Mouse (Mus musculus): ENCODE results near the gene Pqlc2. TPM values are rescaled to one million over a fixed set of nuclear protein-coding genes. Genes with fewer than 3 reads are reported as not detected.
A peak's percentile ranks its signal among the peaks of the same experiment; 100 is the strongest.

The Pqlc2 gene
- total RNA-seq, 2 experiments from 2014 or later = 11.0 to 11.9 TPM

DNA sequence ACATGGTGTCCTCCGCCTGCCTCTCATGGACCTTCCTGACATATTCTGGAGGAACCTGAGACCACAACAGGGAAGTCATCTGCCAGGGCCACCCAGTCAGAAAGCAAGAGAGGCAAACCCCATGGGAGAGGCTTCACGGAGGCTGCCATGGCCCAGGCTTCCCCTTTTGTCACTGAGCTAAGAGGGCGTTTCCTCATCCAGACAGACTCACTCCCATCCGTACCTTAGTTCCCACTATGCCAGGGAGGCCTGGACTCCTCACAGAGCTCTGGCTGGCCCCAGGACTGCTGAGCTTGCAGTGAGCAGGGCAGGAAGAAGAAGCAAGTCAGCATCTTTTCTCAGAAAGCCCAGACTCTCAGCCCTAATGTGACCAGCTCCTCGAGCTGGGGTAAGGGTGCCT is 2.6 kb downstream of the Pqlc2 start:
- DNase-seq (ENCODE audit: low spot score in 2 of 2) = no peak

DNA sequence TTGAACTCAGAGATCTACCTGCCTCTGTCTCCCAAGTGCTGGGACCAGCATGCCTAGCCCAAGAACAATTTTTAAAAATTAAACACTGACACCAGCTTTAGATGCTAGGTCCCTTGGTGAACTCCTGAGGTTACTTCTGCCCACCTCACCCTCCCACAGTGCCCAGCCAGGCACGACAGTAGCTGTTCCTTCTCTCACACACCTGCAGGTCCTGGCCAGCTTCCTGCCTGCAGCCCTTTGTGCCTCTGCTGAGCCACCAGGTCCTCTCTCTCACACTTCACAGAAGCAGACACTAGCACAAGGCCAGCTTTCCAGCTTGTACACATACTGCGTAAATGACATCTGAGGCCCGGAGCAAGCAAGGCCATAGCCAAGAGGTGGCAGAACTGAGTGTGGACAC is 5.0 kb downstream of the Pqlc2 start:
- DNase-seq (ENCODE audit: low spot score in 2 of 2) = no peak

DNA sequence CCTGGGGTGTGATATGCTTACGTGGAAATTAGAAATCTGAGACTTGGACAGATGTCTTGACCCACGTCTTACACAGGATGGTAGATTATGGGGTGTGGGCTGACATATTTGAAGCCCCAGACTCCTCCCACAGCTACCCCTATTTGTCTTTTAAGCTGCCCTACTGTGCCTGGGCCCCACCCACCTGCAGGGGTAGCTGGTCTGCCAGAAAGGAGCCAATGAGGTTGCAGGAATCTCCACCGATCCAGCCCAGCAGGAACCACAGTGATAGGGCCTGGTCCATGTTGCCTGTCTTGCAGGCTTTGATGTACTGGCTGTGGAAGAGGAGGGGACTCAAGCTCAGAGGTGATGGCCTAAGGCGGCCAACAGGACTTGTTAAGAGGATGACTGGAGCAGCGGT is 8.3 kb downstream of the Pqlc2 start:
- DNase-seq (ENCODE audit: low spot score in 2 of 2) = no peak

DNA sequence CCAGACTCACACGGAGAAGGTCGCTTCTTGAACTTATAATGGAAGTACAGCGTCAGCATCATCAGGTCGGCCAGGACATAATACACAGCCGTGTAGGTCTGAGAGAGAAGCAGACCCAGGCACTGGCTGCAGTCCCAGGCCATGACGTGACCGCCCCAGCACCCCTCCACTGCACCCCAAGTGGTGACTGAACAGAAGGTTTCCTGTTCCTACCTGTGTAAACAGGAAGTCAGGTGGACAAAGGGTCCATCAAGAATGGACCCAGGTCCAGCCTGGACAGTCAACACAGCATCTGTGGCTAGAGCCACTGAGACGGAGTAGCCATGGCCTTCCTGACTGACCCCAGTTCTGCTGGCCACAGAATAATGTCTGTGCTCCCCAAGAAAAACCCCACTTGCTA is 8.7 kb downstream of the Pqlc2 start:
- DNase-seq (ENCODE audit: low spot score in 2 of 2) = no peak

GRCm38 (mm10) chr4:139298671-139299366 is 11.7 kb downstream of the Pqlc2 start:
- DNase-seq (ENCODE audit: low spot score in 2 of 2) = no peak

- peak; percentile 51 to 64 for DNase-seq (ENCODE audit: low spot score in 2 of 2)
These were observed 12.9 kb downstream of the Pqlc2 start for GRCm38 (mm10) chr4:139297566-139297965.

DNA sequence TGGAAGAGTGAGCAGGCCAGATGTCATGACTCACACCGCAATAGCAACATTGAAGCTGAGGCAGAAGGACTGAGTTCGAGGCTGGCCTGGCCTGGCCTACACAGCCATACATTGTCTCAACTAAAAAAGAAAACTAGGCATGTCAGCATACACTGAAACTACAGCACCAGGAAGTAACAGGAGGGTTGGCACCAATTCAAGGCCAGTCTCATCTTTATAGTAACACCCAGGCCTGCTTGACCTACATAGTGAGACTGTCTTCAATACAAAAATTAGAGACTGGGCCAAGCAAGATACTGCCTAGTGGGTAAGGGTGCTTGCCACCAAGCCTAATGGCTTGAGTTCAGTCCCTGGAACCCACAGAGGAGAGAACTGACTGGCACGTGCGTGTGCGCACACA is 18.5 kb downstream of the Pqlc2 start:
- no peak for DNase-seq (ENCODE audit: low spot score in 2 of 2)

DNA sequence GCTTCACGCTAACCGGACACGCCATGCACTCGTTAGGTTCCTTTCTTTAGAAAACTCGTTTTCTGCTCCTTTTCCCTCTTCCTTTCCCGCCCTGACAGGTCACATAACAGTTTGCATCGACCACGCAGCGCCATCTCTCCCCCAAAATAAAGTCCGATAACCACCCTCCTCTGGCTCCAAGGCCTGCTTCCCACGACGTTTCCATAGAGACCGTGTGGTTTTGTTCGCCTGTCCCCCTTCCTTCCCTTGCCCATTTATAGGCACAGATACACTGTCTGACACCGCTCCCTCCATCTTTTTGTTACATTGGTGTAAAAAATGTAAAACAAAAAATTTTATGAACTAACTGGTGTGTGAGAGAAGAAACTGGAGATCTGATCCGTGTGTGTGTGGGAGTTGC is 19.4 kb downstream of the Pqlc2 start:
- no peak for DNase-seq (ENCODE audit: low spot score in 2 of 2)

DNA sequence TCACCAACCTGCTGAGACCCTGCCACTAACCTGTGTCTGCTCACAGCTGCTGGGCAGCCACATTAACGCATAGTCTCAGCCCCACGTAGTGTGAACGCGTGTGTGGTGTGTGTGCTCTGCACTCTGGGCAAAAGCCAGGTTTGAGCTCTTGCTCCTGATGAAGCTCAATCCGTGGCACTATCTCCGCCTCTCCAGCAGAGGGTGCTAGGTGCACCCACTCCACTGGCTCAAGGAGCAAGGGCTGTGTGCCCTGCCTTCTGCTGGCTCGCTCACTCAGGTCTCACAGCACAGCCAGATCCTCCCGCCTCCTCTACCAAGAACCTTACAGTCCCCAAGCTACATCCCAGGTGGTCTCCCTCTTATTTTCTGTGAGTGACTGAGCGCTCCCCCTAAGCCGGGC is 21.5 kb downstream of the Pqlc2 start:
- peak; percentile 60 to 68 for DNase-seq (ENCODE audit: low spot score in 2 of 2)

GRCm38 (mm10) chr4:139287122-139287863 is 23.2 kb downstream of the Pqlc2 start:
- DNase-seq (ENCODE audit: low spot score in 2 of 2) = peak; percentile 87 to 88

DNA sequence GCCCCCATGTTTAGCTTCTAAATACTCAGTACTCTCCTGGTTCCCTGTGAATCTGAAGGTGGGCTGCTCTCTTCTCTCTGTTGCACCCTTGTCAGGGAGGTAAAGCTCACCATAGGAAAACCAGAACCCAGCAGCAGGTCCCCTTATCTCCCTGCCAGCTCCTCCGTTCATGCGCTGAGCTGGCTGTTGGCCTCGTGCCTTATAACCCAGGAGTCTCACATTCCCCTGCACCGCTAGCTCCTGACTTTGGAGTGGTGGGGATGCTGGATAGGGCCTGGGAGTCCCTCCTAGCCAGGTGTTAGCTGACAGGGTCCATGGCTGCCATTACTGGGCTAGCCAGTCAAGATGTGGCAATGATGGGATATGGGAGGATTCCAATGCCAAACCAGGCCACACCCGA is 24.3 kb downstream of the Pqlc2 start:
- no peak for DNase-seq (ENCODE audit: low spot score in 2 of 2)

DNA sequence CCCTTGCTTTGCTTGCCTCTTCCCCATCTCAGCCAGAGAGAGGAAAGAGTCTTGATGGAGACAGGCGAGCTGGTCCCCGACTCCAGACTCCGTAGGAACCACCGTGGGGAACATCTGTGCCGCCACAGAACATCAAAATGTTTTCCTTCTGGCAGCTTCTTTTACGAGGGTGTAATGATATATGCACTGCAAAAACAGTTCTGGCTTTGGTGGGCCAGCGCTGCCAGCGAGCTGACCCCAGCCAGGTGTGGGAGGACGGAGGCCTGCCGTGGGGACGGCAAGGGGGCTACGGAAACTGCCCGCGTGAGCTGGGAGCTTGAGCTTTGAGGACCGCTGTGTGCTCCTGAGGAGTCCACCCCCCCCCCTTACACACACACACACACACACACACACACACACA is 25.6 kb downstream of the Pqlc2 start:
- no peak for DNase-seq (ENCODE audit: low spot score in 2 of 2)

GRCm38 (mm10) chr4:139282955-139283417 is 27.5 kb downstream of the Pqlc2 start:
- DNase-seq (ENCODE audit: low spot score in 2 of 2) = no peak

GRCm38 (mm10) chr4:139281791-139282345 is 28.6 kb downstream of the Pqlc2 start:
- no peak for DNase-seq (ENCODE audit: low spot score in 2 of 2)

- DNase-seq (ENCODE audit: low spot score in 2 of 2) = no peak
These were observed 30.0 kb downstream of the Pqlc2 start for GRCm38 (mm10) chr4:139280530-139280929.

DNA sequence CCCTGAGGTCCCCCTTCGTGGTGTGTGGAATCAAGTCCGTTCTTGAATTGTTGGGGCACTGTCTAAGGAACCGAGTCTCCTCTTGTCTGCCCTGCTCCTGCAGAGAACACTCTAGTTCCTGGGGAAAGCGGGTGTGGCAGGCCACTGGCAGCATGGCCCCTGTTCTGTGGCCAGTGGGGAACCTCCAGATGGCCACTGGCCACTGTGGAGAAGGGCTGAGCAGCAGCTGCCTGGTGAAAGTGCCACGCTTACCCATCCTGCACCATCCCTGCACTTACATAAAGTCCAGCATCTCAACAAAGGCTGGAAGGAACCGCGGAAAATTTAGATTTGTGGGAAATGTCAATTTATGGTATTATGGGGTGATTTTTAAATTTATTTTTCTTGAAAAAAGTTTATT is 34.1 kb downstream of the Pqlc2 start:
- DNase-seq (ENCODE audit: low spot score in 2 of 2) = no peak

- no peak for DNase-seq (ENCODE audit: low spot score in 2 of 2)
These were observed 35.9 kb downstream of the Pqlc2 start for GRCm38 (mm10) chr4:139274573-139274972.

DNA sequence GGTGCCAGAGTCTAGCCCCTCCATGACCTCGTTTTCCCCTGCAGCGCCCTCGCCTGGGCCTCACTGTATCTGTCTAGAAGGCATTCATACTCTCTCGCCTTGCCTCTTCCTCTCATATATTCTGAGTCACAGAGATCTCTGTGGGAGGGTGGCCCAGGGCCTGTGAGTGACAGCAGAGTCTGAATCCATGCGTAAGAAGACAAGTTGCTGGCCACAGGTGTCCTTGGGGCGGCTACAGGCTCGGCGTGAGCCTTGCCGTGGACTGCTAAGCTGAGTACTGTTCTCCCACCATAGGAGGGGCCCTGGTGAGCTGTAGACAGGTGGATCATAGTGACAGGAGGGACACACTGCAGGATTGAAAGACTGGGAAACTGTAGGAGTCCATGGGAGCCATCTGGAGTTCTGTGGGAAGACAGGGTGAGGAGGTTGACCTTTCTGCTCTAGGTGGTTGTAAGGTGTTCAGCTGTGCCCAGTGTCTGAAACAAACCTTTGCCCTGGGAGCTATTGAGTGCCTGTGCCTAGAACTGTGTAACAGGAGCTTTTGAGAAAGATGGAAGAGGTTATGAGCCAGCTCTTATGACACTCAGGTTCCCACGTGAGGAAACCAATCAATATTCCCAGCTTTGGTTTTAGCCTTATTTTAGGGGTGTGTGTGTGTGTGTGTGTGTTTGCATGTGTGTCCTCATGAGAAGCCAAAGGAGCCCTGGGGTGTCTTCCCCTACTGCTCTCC is 37.4 kb downstream of the Pqlc2 start:
- no peak for DNase-seq (ENCODE audit: low spot score in 2 of 2)

GRCm38 (mm10) chr4:139271562-139271961 is 38.9 kb downstream of the Pqlc2 start:
- DNase-seq (ENCODE audit: low spot score in 2 of 2) = no peak

DNA sequence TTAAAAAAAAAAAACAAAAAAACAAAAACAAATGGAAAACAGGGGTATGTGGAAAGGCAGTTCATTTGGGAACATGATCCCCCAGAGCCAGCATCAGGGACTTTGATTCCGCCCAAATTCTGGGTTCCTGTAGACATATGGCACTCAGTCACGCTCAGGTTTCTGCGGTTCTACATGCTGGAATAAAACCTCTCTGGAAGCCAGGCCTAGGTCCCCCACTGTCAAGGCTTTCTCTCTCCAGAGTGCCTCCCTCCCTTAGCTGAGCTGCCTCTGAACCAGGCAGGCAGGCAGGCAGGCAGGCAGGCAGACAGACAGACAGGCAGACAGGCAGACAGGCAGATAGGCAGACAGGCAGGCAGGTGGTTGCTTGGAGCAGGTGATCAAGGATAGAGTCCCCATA is 40.3 kb downstream of the Pqlc2 start:
- no peak for DNase-seq (ENCODE audit: low spot score in 2 of 2)

DNA sequence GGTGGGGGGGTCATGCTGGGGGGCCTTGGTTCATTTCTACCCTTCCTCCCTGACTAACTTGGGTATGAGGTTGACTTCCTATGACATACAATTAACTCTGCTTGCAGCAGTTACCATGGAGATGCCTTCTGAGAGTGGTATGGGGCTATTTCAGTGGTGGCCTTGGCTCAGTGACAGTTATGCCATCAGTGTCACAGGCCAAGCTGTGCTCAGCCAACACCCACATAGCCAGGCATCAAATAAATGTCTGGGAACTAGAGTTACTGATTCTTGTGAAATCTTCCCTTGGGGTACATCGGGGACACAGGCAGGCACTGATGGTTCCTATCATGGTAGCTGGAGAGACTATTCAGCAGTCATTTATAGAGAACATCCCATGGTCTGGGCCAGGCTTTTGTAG is 42.3 kb downstream of the Pqlc2 start:
- no peak for DNase-seq (ENCODE audit: low spot score in 2 of 2)

- no peak for DNase-seq (ENCODE audit: low spot score in 2 of 2)
These were observed 43.2 kb downstream of the Pqlc2 start for GRCm38 (mm10) chr4:139267335-139267734.
